Mouse (Mus musculus) embryonic fibroblast, embryonic 13.5 days (primary cell): ENCODE measurements at regions not wholly inside any gene's neighbourhood (a gene's known extent, or its start where the extent isn't known, plus 50 kb on each side); places are given as distances from the start of the nearest gene placed in this dataset.
A peak's percentile ranks its signal among the peaks of the same experiment; 100 is the strongest.

ENCODE experiments used
- CTCF ChIP-seq: IDR thresholded peaks from 2 replicates; pipeline ENCODE4 v1.5.1; 2011; ENCODE audit warnings: mild to moderate bottlenecking, control low read depth, low read length, moderate library complexity, borderline replicate concordance; ENCODE audit not compliant: insufficient read depth
- POLR2A ChIP-seq: IDR thresholded peaks from 2 replicates; pipeline ENCODE4 v1.6.1; 2011; ENCODE audit warnings: low read depth, mild to moderate bottlenecking, control low read depth, low read length, moderate library complexity

DNA sequence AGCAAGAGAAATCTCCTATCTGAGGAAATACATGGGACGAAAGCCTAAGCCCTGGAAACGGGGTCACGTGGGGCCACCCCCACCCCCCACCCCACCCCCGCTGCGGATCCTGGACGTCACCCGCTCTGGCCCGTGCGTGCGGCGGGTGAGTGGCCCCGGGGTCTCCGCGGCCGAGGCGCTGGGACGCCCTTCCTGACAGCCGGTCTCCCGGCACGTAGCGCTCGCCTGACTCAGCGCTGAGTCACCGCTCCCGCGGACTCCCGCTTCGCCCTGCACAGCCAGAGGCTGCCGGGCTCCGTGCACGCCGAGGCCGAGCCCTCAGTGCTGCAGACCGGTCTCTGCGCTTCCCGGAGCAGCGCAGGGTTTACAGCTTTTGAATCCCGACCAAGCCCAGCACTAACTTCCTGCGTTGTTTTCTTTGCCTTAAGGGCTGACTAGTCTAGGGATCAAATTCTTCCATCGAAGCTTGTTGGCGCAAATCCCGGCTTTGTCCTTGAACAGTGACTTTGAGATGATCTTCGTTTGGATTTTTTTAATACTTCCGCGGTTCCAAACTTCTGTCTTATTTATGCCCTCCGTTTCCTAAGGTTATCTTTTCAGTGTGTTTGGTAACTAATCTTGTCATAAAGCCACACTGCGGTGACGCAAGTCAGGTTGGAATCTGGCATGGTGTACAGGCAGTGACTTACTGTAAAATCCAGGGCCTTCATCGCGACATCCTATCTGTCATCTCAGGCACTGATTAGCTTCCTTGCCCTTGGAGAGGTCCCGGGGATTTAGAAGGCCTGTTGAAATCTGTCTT, 79.8 kb downstream of the Arrdc3 start:
- TF ChIP-seq CTCF (no peak), POLR2A (peak; percentile 53)
